Mouse (Mus musculus): ENCODE measurements around the gene Cfap298. TPM values are rescaled to one million over a fixed set of nuclear protein-coding genes. Genes with fewer than 3 reads are reported as not detected.

The Cfap298 gene
- total and polyA plus RNA-seq, 3 experiments = 28.7 to 70.5 (median 56.7) TPM

DNA sequence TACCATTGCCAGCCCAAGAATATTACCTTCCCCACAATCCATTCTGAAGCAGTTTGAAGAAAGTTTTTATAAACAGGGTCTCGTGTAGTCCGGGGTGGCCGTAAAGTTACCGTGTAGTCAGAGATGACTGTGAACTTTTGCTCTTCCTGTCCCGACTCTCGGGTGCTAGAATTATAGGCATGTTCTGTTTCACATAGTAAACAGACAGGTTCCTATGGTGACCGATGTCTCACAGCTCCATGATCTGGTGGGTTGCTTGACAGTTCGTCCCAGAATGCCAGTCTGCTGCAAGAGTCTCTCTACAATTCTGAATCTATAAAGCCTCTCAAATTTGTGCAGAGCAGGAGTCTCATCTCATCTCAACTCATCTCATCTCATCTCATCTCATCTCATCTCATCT, 42.8 kb downstream of the Cfap298 start:
- peaks cover 7% of the 10 kb centered on the region for H3K27me3 ChIP-seq (ENCODE audit: insufficient read depth, low read length)
- H3K36me3 ChIP-seq (replicated peaks) = no peaks in the 10 kb centered on the region
- ATAC-seq (ENCODE audit: extremely low read depth, insufficient number of reproducible peaks, low FRiP score, poor library complexity, severe bottlenecking) = no peak
- H3K9me3 ChIP-seq (replicated peaks) = no peaks in the 10 kb centered on the region
- no peak for DNase-seq (ENCODE audit: low spot score)
- no peak overlapping the region for H3K4me3 ChIP-seq (ENCODE audit: low read depth, low read length)
- H3K4me1 ChIP-seq (ENCODE audit: insufficient read depth, low read depth, low read length) = no peaks in the 10 kb centered on the region
- TF ChIP-seq GATA1 (IDR thresholded peaks at IDR 0.05; ENCODE audit: borderline replicate concordance, low read length) (no peak), TAL1 (conservative IDR thresholded peaks at IDR 0.05; ENCODE audit: low read depth, low read length) (no peak), POLR2AphosphoS5 (IDR thresholded peaks at IDR 0.05; ENCODE audit: insufficient replicate concordance, low read depth, low read length) (no peak), GATA2 (IDR thresholded peaks at IDR 0.05; ENCODE audit: borderline replicate concordance, low read depth, low read length) (no peak), CTCF (IDR thresholded peaks at IDR 0.05; ENCODE audit: low read depth, low read length) (no peak)

DNA sequence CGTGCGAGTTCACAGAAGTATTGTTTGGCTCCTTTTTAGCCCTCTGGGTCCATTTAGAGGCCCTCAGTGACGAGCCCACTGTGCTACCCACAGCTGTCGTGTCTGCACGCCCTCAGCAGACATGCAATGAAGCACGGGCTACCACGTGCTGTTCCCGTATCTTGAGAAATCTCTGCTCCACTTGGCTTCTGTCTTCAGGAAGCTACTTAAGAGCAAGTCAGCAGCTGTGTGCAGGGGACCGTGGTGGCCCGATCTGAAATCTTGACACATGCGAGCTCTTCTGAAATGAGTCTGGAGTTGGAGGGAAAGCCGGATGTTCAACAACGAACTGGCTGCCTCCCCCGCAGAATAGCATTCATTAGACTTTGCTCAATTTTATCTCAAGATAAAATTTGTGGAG, 43.3 kb downstream of the Cfap298 start:
- Histone ChIP-seq H3K9me3 (replicated peaks) (no peaks in the 10 kb centered on the region), H3K27me3 (ENCODE audit: insufficient read depth, low read length) (peaks cover 7% of the 10 kb centered on the region), H3K36me3 (replicated peaks) (no peaks in the 10 kb centered on the region), H3K4me3 (ENCODE audit: low read depth, low read length) (no peak overlapping the region), H3K4me1 (ENCODE audit: insufficient read depth, low read depth, low read length) (no peaks in the 10 kb centered on the region)
- ATAC-seq (ENCODE audit: extremely low read depth, insufficient number of reproducible peaks, low FRiP score, poor library complexity, severe bottlenecking) = no peak
- TF ChIP-seq CTCF (IDR thresholded peaks at IDR 0.05; ENCODE audit: low read depth, low read length) (no peak), GATA2 (IDR thresholded peaks at IDR 0.05; ENCODE audit: borderline replicate concordance, low read depth, low read length) (no peak), GATA1 (IDR thresholded peaks at IDR 0.05; ENCODE audit: borderline replicate concordance, low read length) (no peak), TAL1 (conservative IDR thresholded peaks at IDR 0.05; ENCODE audit: low read depth, low read length) (no peak), POLR2AphosphoS5 (IDR thresholded peaks at IDR 0.05; ENCODE audit: insufficient replicate concordance, low read depth, low read length) (no peak)
- no peak for DNase-seq (ENCODE audit: low spot score)

DNA sequence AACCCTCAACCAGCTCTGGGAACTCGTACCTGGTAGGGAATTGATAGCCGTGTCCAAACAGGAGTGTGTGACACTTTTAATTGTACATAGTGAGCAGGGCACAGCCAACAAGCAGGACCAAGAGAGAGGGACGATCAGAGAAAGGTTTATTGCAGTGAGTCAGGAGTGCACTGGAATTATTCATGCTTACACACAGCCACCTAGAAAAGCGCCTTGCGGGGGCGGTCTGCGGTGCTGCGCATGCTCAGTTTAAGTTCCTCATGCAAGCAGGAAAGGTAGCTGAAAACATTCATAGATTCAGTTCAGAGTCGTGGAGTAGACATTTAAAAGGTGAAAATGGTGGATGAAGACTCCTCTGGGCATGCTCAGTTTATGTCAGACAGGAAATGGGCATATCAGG, 44.2 kb downstream of the Cfap298 start:
- no peaks in the 10 kb centered on the region for H3K9me3 ChIP-seq (replicated peaks)
- no peak for DNase-seq (ENCODE audit: low spot score)
- TF ChIP-seq GATA1 (IDR thresholded peaks at IDR 0.05; ENCODE audit: borderline replicate concordance, low read length) (no peak), GATA2 (IDR thresholded peaks at IDR 0.05; ENCODE audit: borderline replicate concordance, low read depth, low read length) (no peak), CTCF (IDR thresholded peaks at IDR 0.05; ENCODE audit: low read depth, low read length) (no peak)
- H3K27me3 ChIP-seq (ENCODE audit: insufficient read depth, low read length) = peaks cover 6% of the 10 kb centered on the region; the same call in 1 of the 2 replicates
- no peaks in the 10 kb centered on the region for H3K36me3 ChIP-seq (replicated peaks)
- no peaks in the 10 kb centered on the region for H3K4me1 ChIP-seq (ENCODE audit: insufficient read depth, low read depth, low read length)
- H3K4me3 ChIP-seq (ENCODE audit: low read depth, low read length) = no peak overlapping the region
- no peak for ATAC-seq (ENCODE audit: extremely low read depth, insufficient number of reproducible peaks, low FRiP score, poor library complexity, severe bottlenecking)

DNA sequence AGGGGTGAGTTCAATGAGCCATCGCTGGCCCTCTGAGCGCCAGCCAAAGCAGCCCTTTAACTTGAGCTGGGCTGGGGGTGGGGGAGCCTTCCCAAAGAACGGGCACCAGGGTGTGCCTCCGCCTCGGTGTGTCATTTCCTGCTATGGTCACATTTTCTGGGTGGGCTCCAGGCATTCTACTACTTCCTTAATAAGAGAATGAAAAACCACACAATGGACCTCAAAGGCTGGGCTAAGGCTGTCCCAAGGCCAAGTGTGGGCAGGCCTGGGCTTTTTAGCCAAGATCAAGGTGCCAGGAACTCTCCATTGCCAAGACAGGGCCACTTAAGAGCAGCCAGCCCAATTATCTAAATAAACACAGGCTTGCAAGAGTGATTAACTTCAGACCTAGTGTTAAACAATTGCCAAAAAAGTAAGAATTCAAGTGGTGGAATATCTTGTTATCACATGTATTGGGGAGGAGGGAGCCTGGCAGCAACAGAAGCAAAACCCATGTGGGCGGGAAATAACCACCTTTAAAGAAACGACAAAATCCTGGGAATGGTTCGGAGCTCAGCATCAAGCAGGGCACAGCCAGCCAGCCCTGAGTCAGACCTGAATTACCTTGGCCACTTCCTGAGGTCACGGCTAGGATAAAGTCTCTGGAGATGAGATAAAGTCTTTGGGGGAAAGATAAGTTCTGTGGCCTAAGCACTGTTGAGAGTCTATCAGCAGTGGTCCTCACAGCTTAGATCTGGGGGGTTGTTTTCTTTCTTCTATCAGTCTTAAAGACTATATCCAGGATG, 48.9 kb downstream of the Cfap298 start:
- DNase-seq (ENCODE audit: low spot score) (no peak), ATAC-seq (ENCODE audit: extremely low read depth, insufficient number of reproducible peaks, low FRiP score, poor library complexity, severe bottlenecking) (no peak; the same call in 1 of the 2 replicates)
- peaks cover 5% of the 10 kb centered on the region; the same call in 1 of the 2 replicates for H3K27me3 ChIP-seq (ENCODE audit: insufficient read depth, low read length)
- H3K36me3 ChIP-seq (replicated peaks) = no peaks in the 10 kb centered on the region
- H3K9me3 ChIP-seq (replicated peaks) = no peaks in the 10 kb centered on the region
- H3K4me3 ChIP-seq (ENCODE audit: low read depth, low read length) = no peak overlapping the region
- H3K4me1 ChIP-seq (ENCODE audit: insufficient read depth, low read depth, low read length) = no peaks in the 10 kb centered on the region
- TF ChIP-seq CTCF (IDR thresholded peaks at IDR 0.05; ENCODE audit: low read depth, low read length) = no peak
- no peak for TF ChIP-seq GATA2 (IDR thresholded peaks at IDR 0.05; ENCODE audit: borderline replicate concordance, low read depth, low read length)
- TF ChIP-seq POLR2AphosphoS5 (IDR thresholded peaks at IDR 0.05; ENCODE audit: insufficient replicate concordance, low read depth, low read length) = no peak
- TF ChIP-seq GATA1 (IDR thresholded peaks at IDR 0.05; ENCODE audit: borderline replicate concordance, low read length) = no peak
- TF ChIP-seq TAL1 (conservative IDR thresholded peaks at IDR 0.05; ENCODE audit: low read depth, low read length) = no peak

DNA sequence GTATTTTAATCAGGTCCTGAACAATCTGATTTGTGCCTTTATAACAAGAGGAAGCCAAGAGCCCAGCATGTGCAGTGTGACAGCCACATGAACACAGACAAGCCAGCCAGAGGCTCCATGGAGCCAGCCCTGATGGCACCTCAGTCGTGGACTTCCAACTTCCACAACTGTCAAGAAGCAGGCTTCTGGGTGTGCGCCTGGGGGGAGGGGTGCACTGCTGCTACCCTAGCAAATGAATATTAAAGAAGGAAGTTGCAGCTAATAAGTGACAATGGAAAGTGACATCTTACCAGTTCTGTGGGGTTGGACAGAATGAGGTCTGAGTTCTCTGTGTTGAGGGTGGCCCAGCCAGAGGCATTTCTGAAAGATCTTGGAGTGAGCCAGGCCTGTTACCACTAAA, 49.6 kb downstream of the Cfap298 start:
- no peak for ATAC-seq (ENCODE audit: extremely low read depth, insufficient number of reproducible peaks, low FRiP score, poor library complexity, severe bottlenecking)

DNA sequence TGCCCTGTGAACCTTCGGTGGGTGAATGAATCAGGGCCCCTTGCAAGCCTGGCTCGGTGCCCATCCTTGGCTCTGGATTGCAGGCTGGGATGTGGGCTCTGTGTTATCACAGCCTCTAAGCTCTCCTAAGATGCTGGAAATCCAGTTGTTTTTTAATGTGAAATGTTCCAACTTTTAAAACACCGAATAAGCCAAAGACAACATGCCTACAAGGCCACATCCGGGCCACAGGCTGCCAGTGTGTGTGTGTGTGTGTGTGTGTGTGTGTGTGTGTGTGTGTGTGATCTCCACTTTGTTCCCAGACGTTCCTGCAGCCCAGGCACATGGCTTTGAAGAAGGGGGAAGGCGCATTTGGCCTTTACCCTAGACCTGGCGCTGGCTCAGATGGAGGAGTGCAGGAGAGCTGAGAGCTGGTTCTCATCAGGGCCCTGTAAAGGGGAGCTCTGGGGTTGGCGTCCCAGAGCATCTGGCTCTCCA, 52.4 kb downstream of the Cfap298 start:
- Histone ChIP-seq H3K36me3 (replicated peaks) (no peaks in the 10 kb centered on the region), H3K4me1 (ENCODE audit: insufficient read depth, low read depth, low read length) (no peaks in the 10 kb centered on the region), H3K27me3 (ENCODE audit: insufficient read depth, low read length) (peaks cover 5% of the 10 kb centered on the region; the same call in 1 of the 2 replicates), H3K9me3 (replicated peaks) (no peaks in the 10 kb centered on the region), H3K4me3 (ENCODE audit: low read depth, low read length) (no peak overlapping the region)
- DNase-seq (ENCODE audit: low spot score) = no peak
- ATAC-seq (ENCODE audit: extremely low read depth, insufficient number of reproducible peaks, low FRiP score, poor library complexity, severe bottlenecking) = no peak
- TF ChIP-seq CTCF (IDR thresholded peaks at IDR 0.05; ENCODE audit: low read depth, low read length) (no peak), GATA1 (IDR thresholded peaks at IDR 0.05; ENCODE audit: borderline replicate concordance, low read length) (no peak), GATA2 (IDR thresholded peaks at IDR 0.05; ENCODE audit: borderline replicate concordance, low read depth, low read length) (no peak), POLR2AphosphoS5 (IDR thresholded peaks at IDR 0.05; ENCODE audit: insufficient replicate concordance, low read depth, low read length) (no peak), TAL1 (conservative IDR thresholded peaks at IDR 0.05; ENCODE audit: low read depth, low read length) (no peak)

More for the DNA sequence above, 49.6 kb downstream of the Cfap298 start:
- Histone ChIP-seq H3K36me3 (replicated peaks) (no peaks in the 10 kb centered on the region), H3K4me1 (ENCODE audit: insufficient read depth, low read depth, low read length) (no peaks in the 10 kb centered on the region), H3K9me3 (replicated peaks) (no peaks in the 10 kb centered on the region), H3K4me3 (ENCODE audit: low read depth, low read length) (no peak overlapping the region), H3K27me3 (ENCODE audit: insufficient read depth, low read length) (peaks cover 5% of the 10 kb centered on the region; the same call in 1 of the 2 replicates)
- TF ChIP-seq CTCF (IDR thresholded peaks at IDR 0.05; ENCODE audit: low read depth, low read length) (no peak), GATA2 (IDR thresholded peaks at IDR 0.05; ENCODE audit: borderline replicate concordance, low read depth, low read length) (no peak), GATA1 (IDR thresholded peaks at IDR 0.05; ENCODE audit: borderline replicate concordance, low read length) (no peak), TAL1 (conservative IDR thresholded peaks at IDR 0.05; ENCODE audit: low read depth, low read length) (no peak), POLR2AphosphoS5 (IDR thresholded peaks at IDR 0.05; ENCODE audit: insufficient replicate concordance, low read depth, low read length) (no peak)
- DNase-seq (ENCODE audit: low spot score) = no peak

All from G1E (cell line).